Mouse (Mus musculus) stomach, postnatal 0 days (tissue): ENCODE measurements around the gene Gramd2. TPM values are rescaled to one million over a fixed set of nuclear protein-coding genes. Genes with fewer than 3 reads are reported as not detected.

Source experiments
- ATAC-seq: fragments of 200-750 bp; cut with Nextera tagmentation; 2 replicates; pipeline ENCODE4 v1.8.0; 2017; ENCODE audit not compliant: low FRiP score, low TSS enrichment
- DNase-seq: peaks from one replicate; pipeline ENCODE4 v3.0.0-alpha.2; 2016; ENCODE audit warnings: low spot score
- H3K27ac ChIP-seq: fragments of 300-500 bp; sonication (generic); replicated peaks from 2 replicates; pipeline ENCODE4 v1.5.1; 2014; ENCODE audit warnings: mild to moderate bottlenecking, control low read depth
- H3K27me3 ChIP-seq: fragments of 300-500 bp; sonication (generic); 2 replicates; pipeline ENCODE4 v1.6.1; 2014; ENCODE audit warnings: low read length; ENCODE audit not compliant: control insufficient read depth, insufficient read depth
- H3K36me3 ChIP-seq: fragments of 300-500 bp; sonication (generic); 2 replicates; pipeline ENCODE4 v1.6.1; 2014; ENCODE audit warnings: low read length, mixed read lengths; ENCODE audit not compliant: control insufficient read depth, insufficient read depth
- H3K4me1 ChIP-seq: fragments of 300-500 bp; sonication (generic); replicated peaks from 2 replicates; pipeline ENCODE4 v1.6.1; 2014; ENCODE audit warnings: antibody characterized with exemption; ENCODE audit not compliant: control insufficient read depth, insufficient read depth
- H3K4me2 ChIP-seq: fragments of 300-500 bp; sonication (generic); replicated peaks from 2 replicates; pipeline ENCODE4 v1.6.1; 2014; ENCODE audit warnings: low read depth, mild to moderate bottlenecking, control low read depth, moderate library complexity
- H3K4me3 ChIP-seq: fragments of 300-500 bp; sonication (generic); 2 replicates; pipeline ENCODE4 v1.5.1; 2014; ENCODE audit warnings: low read depth, low read length, control low read depth
- H3K9ac ChIP-seq: fragments of 300-500 bp; sonication (generic); 2 replicates; pipeline ENCODE4 v1.6.1; 2014; ENCODE audit warnings: mild to moderate bottlenecking, low read length, control low read depth, mixed read lengths
- H3K9me3 ChIP-seq: fragments of 300-500 bp; sonication (generic); 2 replicates; pipeline ENCODE4 v1.6.1; 2016; ENCODE audit warnings: low read length; ENCODE audit not compliant: control insufficient read depth
- CTCF ChIP-seq: IDR thresholded peaks from 2 replicates; pipeline ENCODE4 v1.5.1; 2016; ENCODE audit warnings: antibody characterized with exemption, low read depth, mild to moderate bottlenecking, moderate library complexity
- EP300 ChIP-seq: optimal IDR thresholded peaks from 2 replicates; pipeline ENCODE3; 2016; ENCODE audit warnings: antibody characterized with exemption
- WGBS: fragments of 180-500 bp; shearing (Covaris S2); extraction: QIAGEN DNeasy Blood & Tissue Kit; methylation state at CpG from one replicate; pipeline ENCODE4 v1.1.7; 2014; 5-methylcytosine and 5-hydroxymethylcytosine counted together
- polyA plus RNA-seq: library from polyadenylated mRNA; unstranded; fragments of >200 nt; fragmentation: Nextera tagmentation; extraction: Ambion mirVana; gene quantifications from 2 replicates; pipeline ENCODE4 v1.2.1, GENCODE M21; 2015

The Gramd2 gene
- polyA plus RNA-seq, 1 experiment from 2014 or later = 5.9 TPM

GRCm38 (mm10) chr9:59723096-59723657, 43.2 kb downstream of the Gramd2 start:
- DNase-seq (peak; percentile 69), ATAC-seq (peak; percentile 63)
- H3K4me3 ChIP-seq = no peak overlapping the region; the same call in 1 of the 2 replicates
- H3K4me2 ChIP-seq = peak overlapping the region; percentile 48
- H3K9me3 ChIP-seq = no peaks in the 10 kb centered on the region
- TF ChIP-seq CTCF = peak; percentile 95
- TF ChIP-seq EP300 = no peak
- no peak overlapping the region for H3K27ac ChIP-seq
- no peaks in the 10 kb centered on the region for H3K27me3 ChIP-seq
- no peaks in the 10 kb centered on the region; the same call in 1 of the 2 replicates for H3K4me1 ChIP-seq
- WGBS = 6% methylated on average over 10 of the region's 10 CpGs
- no peaks in the 10 kb centered on the region for H3K36me3 ChIP-seq
- H3K9ac ChIP-seq = no peak overlapping the region

GRCm38 (mm10) chr9:59723791-59724442, 44.0 kb downstream of the Gramd2 start:
- peak; percentile 44 for DNase-seq
- no peaks in the 10 kb centered on the region for H3K36me3 ChIP-seq
- no peaks in the 10 kb centered on the region for H3K9me3 ChIP-seq
- no peak overlapping the region for H3K9ac ChIP-seq
- H3K4me3 ChIP-seq = no peak overlapping the region
- TF ChIP-seq EP300 (no peak), CTCF (no peak)
- peak; percentile 49 for ATAC-seq
- H3K4me1 ChIP-seq = no peaks in the 10 kb centered on the region; the same call in 1 of the 2 replicates
- no peaks in the 10 kb centered on the region for H3K27me3 ChIP-seq
- H3K4me2 ChIP-seq = no peak overlapping the region
- peak overlapping the region; percentile 40; the same call in 1 of the 2 replicates for H3K27ac ChIP-seq
- 37% methylated on average over 8 of the region's 8 CpGs for WGBS

GRCm38 (mm10) chr9:59725515-59725914, 45.6 kb downstream of the Gramd2 start:
- no peak for TF ChIP-seq CTCF
- TF ChIP-seq EP300 = no peak
- no peaks in the 10 kb centered on the region for H3K9me3 ChIP-seq
- 69% methylated on average over 10 of the region's 10 CpGs for WGBS
- no peak overlapping the region for H3K9ac ChIP-seq
- ATAC-seq = no peak
- no peak overlapping the region for H3K4me3 ChIP-seq
- DNase-seq = no peak
- no peak overlapping the region for H3K27ac ChIP-seq
- H3K27me3 ChIP-seq = no peaks in the 10 kb centered on the region
- no peaks in the 10 kb centered on the region; the same call in 1 of the 2 replicates for H3K4me1 ChIP-seq
- no peak overlapping the region for H3K4me2 ChIP-seq
- no peaks in the 10 kb centered on the region for H3K36me3 ChIP-seq

GRCm38 (mm10) chr9:59727569-59728286, 47.8 kb downstream of the Gramd2 start:
- Histone ChIP-seq H3K4me1 (no peaks in the 10 kb centered on the region; the same call in 1 of the 2 replicates), H3K36me3 (no peaks in the 10 kb centered on the region), H3K9ac (no peak overlapping the region), H3K27ac (no peak overlapping the region), H3K27me3 (no peaks in the 10 kb centered on the region), H3K4me3 (no peak overlapping the region), H3K4me2 (no peak overlapping the region), H3K9me3 (no peaks in the 10 kb centered on the region)
- no peak for DNase-seq
- WGBS = 74% methylated on average over 11 of the region's 11 CpGs
- TF ChIP-seq EP300 (no peak), CTCF (no peak)
- ATAC-seq = no peak

- no peaks in the 10 kb centered on the region for H3K27me3 ChIP-seq
- H3K9me3 ChIP-seq = no peaks in the 10 kb centered on the region
- no peak overlapping the region for H3K4me3 ChIP-seq
- H3K36me3 ChIP-seq = no peaks in the 10 kb centered on the region
- H3K27ac ChIP-seq = no peak overlapping the region
- TF ChIP-seq EP300 (no peak), CTCF (no peak)
- ATAC-seq (no peak), DNase-seq (no peak)
- H3K4me1 ChIP-seq = no peaks in the 10 kb centered on the region
- H3K4me2 ChIP-seq = no peak overlapping the region
- H3K9ac ChIP-seq = no peak overlapping the region
- WGBS = 84% methylated on average over 5 of the region's 5 CpGs
Measured at GRCm38 (mm10) chr9:59731136-59731535, 51.2 kb downstream of the Gramd2 start.

- ATAC-seq = 0 out of 2 replicates have a peak, but pooled peaks have one; percentile 35
- Histone ChIP-seq H3K36me3 (no peaks in the 10 kb centered on the region), H3K9me3 (no peaks in the 10 kb centered on the region), H3K4me2 (no peak overlapping the region), H3K4me1 (no peaks in the 10 kb centered on the region), H3K9ac (no peak overlapping the region), H3K27me3 (no peaks in the 10 kb centered on the region), H3K27ac (peak overlapping the region; percentile 53), H3K4me3 (no peak overlapping the region)
- TF ChIP-seq EP300 = no peak
- TF ChIP-seq CTCF = no peak
- DNase-seq = no peak
- WGBS = 54% methylated on average over 6 of the region's 6 CpGs
Measured at GRCm38 (mm10) chr9:59733075-59733474, 53.1 kb downstream of the Gramd2 start.
